Mouse (Mus musculus) adrenal gland, postnatal 4 days (tissue): ENCODE measurements around the gene Mboat2. TPM values are rescaled to one million over a fixed set of nuclear protein-coding genes. Genes with fewer than 3 reads are reported as not detected.
A peak's percentile ranks its signal among the peaks of the same experiment; 100 is the strongest.

Experiments
- DNase-seq, 2 experiments: peaks; one replicate each; pipeline ENCODE4 v3.0.0; 2021 to 2022; ENCODE audit warnings: low spot score in 2 of 2, mixed read lengths in 2 of 2
- total RNA-seq, 2 experiments: library from RNA; stranded (reverse); gene quantifications; 2 replicates each; pipeline ENCODE4 v1.2.3; 2021

Mboat2 gene
- total RNA-seq, 2 experiments from 2014 or later, result 25.9 to 27.1 TPM

GRCm38 (mm10) chr12:24942619-24943287 is 112.1 kb downstream of the Mboat2 start:
- no peak for DNase-seq

- no peak for DNase-seq
Measured at GRCm38 (mm10) chr12:24943427-24943826, 112.7 kb downstream of the Mboat2 start.

GRCm38 (mm10) chr12:24944597-24944996 is 113.9 kb downstream of the Mboat2 start:
- DNase-seq, result no peak

- DNase-seq, result no peak
Measured at GRCm38 (mm10) chr12:24947065-24947464, 116.4 kb downstream of the Mboat2 start.

- no peak for DNase-seq
Measured at GRCm38 (mm10) chr12:24948344-24948743, 117.7 kb downstream of the Mboat2 start.

- no peak for DNase-seq
Measured at GRCm38 (mm10) chr12:24950376-24951046, 119.8 kb downstream of the Mboat2 start.

GRCm38 (mm10) chr12:24952147-24952546 is 121.5 kb downstream of the Mboat2 start:
- DNase-seq, result peak in 1 of 2 experiments; percentile 27

- DNase-seq, result no peak
Measured at GRCm38 (mm10) chr12:24955137-24955536, 124.5 kb downstream of the Mboat2 start.

- DNase-seq, result no peak
Measured at GRCm38 (mm10) chr12:24958526-24958925, 127.8 kb downstream of the Mboat2 start.

- DNase-seq, result no peak
Measured at GRCm38 (mm10) chr12:24961821-24962220, 131.1 kb downstream of the Mboat2 start.

- DNase-seq, result no peak
Measured at GRCm38 (mm10) chr12:24962362-24962967, 131.8 kb downstream of the Mboat2 start.

- DNase-seq, result no peak
Measured at GRCm38 (mm10) chr12:24963393-24964022, 132.8 kb downstream of the Mboat2 start.

GRCm38 (mm10) chr12:24965406-24965805 is 134.7 kb downstream of the Mboat2 start:
- no peak for DNase-seq

GRCm38 (mm10) chr12:24966046-24966445 is 135.4 kb downstream of the Mboat2 start:
- no peak for DNase-seq

GRCm38 (mm10) chr12:24971490-24972200 is 141.0 kb downstream of the Mboat2 start:
- no peak for DNase-seq

GRCm38 (mm10) chr12:24972371-24973350 is 142.0 kb downstream of the Mboat2 start:
- DNase-seq, result no peak

- no peak for DNase-seq
Measured at GRCm38 (mm10) chr12:24973586-24973985, 142.9 kb downstream of the Mboat2 start.

GRCm38 (mm10) chr12:24974446-24975114 is 143.9 kb downstream of the Mboat2 start, which contains the start of gene Kidins220:
Kidins220 (plus strand) TSS chr12:24974925.
- DNase-seq, result peak; percentile 91 to 92

- DNase-seq, result peak in 1 of 2 experiments; percentile 19
Measured at GRCm38 (mm10) chr12:24975115-24975733, 144.5 kb downstream of the Mboat2 start.
